Mouse (Mus musculus): ENCODE data around the gene Gfod1. TPM values are rescaled to one million over a fixed set of nuclear protein-coding genes. Genes with fewer than 3 reads are reported as not detected.

The Gfod1 gene
- polyA plus RNA-seq, 1 experiment, result 4.2 TPM

DNA sequence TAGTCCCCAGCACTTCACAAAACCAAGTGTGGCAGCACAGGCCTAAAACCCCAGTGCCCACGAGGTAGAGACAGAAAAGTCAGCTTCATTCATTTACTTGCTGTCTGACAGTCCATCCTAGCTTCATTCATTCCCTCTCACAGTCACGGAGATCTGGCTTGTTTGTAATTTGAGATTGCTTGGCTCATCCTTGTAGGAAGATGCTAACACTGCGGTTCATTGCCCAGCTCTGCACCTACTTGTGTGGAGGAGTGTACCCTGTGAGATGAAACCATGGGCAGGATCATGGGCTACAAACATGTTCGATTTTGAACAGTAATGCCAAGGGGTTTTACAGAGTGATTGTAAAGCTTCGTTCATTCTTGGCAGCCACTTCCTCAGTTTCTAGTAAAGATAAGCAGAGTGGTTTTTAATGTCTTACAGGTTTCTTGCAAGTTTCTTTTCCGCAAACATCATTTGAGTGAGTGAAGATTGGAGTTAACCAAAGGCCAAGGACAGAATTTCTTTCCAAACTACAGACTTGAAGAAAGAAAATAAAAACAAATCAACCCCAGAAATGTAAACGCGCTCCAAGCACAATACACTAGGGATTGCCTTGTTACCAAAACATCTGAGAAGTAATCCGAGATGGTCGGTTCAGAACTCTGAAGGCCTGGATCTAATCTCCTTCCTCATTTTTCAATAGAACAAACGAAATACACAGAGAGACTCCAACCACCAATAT lies 27.9 kb upstream of the Gfod1 start:
- TF ChIP-seq POLR2A (IDR thresholded peaks at IDR 0.05; ENCODE audit: low read depth, low read length), result no peak
- TF ChIP-seq CTCF (IDR thresholded peaks at IDR 0.05; ENCODE audit: borderline replicate concordance, insufficient read depth, low read length), result no peak
- Histone ChIP-seq H3K4me1 (ENCODE audit: control insufficient read depth, insufficient read depth, low read length) (peaks cover 8% of the 10 kb centered on the region), H3K27ac (ENCODE audit: insufficient read depth, low read length) (no peak overlapping the region), H3K4me3 (ENCODE audit: insufficient read depth, low read length) (no peak overlapping the region)

DNA sequence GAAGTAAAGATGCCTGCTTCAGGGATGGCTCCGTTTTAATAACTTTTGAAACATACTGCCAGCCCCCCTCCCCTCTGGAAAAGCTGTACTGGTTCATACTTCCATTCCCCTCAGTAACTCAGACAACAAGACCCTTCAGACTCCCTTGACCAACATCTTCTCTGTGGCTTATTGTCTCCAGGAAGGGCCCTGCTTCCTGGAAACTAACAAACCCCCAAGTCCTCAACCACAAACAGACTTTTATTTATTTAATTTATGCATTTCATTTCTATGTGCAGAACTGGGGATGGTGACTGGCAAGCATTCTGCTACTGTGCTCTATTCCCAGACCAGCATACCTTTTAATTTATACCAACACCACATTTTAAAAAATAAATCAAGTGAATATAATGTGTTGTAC lies 21.5 kb upstream of the Gfod1 start:
- no peak for TF ChIP-seq CTCF (IDR thresholded peaks at IDR 0.05; ENCODE audit: borderline replicate concordance, insufficient read depth, low read length)
- TF ChIP-seq POLR2A (IDR thresholded peaks at IDR 0.05; ENCODE audit: low read depth, low read length), result no peak
- no peak overlapping the region for H3K4me3 ChIP-seq (ENCODE audit: insufficient read depth, low read length)
- no peak overlapping the region for H3K27ac ChIP-seq (ENCODE audit: insufficient read depth, low read length)
- H3K4me1 ChIP-seq (ENCODE audit: control insufficient read depth, insufficient read depth, low read length), result peaks cover 6% of the 10 kb centered on the region

DNA sequence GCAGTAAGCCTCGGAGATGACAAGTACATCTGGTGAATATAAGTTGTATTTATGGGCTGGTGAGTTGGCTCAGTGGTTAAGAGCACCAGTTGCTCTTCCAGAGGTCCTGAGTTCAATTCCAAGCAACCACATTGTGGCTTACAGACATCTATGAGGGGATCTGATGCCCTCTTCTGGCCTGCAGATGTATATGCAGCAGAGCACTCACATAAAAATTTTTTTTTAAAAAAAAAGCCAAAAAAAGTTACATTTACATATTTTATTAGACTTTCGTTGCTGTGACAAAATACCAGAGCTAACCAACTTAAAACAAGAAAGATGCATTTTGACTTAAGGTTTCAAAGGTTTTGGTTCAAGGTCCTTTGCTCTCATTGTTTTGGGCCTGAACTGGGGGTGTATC lies 17.5 kb upstream of the Gfod1 start:
- TF ChIP-seq POLR2A (IDR thresholded peaks at IDR 0.05; ENCODE audit: low read depth, low read length), result no peak
- no peak overlapping the region for H3K4me3 ChIP-seq (ENCODE audit: insufficient read depth, low read length)
- H3K27ac ChIP-seq (ENCODE audit: insufficient read depth, low read length), result no peak overlapping the region
- H3K4me1 ChIP-seq (ENCODE audit: control insufficient read depth, insufficient read depth, low read length), result peaks cover 4% of the 10 kb centered on the region

DNA sequence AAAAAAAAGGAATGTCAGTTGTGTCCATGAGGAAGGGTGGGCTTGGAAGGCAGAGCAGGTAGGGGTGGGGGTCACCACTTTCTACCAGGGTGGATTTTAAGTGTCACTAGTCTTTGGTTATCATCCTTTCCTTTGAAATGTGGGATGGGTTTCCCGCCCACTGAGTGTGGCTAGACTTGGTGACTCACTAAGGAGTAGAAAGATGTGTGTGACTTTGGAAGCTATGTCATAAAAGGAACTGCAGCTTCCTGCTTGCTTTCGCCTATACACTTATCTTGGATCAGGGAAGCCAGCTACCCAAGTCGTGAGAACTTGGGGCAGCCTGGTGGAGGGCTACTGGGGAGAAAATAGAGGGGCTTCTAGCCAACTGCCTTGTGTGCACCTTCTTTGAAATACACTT lies 15.4 kb upstream of the Gfod1 start:
- peaks cover 4% of the 10 kb centered on the region for H3K4me1 ChIP-seq (ENCODE audit: control insufficient read depth, insufficient read depth, low read length)
- H3K27ac ChIP-seq (ENCODE audit: insufficient read depth, low read length), result no peak overlapping the region
- H3K4me3 ChIP-seq (ENCODE audit: insufficient read depth, low read length), result no peak overlapping the region
- TF ChIP-seq CTCF (IDR thresholded peaks at IDR 0.05; ENCODE audit: borderline replicate concordance, insufficient read depth, low read length) (no peak), POLR2A (IDR thresholded peaks at IDR 0.05; ENCODE audit: low read depth, low read length) (no peak)

DNA sequence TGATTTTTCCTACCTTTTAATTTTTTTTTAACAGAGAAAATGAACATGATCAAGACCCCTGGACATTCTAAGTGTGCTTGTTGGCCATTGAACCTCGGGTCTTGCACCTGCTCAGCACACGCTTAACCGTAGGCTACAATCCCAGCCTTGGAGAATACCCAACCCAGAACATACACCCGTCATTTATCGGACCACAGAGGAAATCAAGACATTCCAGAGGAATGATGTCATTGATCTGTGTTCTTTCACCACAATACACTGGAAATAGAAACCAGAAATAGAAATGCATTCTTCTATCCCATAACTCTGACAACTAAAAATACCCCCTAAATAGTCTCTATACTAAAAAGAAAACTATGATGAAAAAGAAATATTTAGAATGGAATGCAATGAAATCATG lies 13.4 kb upstream of the Gfod1 start:
- Histone ChIP-seq H3K4me1 (ENCODE audit: control insufficient read depth, insufficient read depth, low read length) (peaks cover 4% of the 10 kb centered on the region), H3K27ac (ENCODE audit: insufficient read depth, low read length) (no peak overlapping the region), H3K4me3 (ENCODE audit: insufficient read depth, low read length) (no peak overlapping the region)
- no peak for TF ChIP-seq POLR2A (IDR thresholded peaks at IDR 0.05; ENCODE audit: low read depth, low read length)
- no peak for TF ChIP-seq CTCF (IDR thresholded peaks at IDR 0.05; ENCODE audit: borderline replicate concordance, insufficient read depth, low read length)

DNA sequence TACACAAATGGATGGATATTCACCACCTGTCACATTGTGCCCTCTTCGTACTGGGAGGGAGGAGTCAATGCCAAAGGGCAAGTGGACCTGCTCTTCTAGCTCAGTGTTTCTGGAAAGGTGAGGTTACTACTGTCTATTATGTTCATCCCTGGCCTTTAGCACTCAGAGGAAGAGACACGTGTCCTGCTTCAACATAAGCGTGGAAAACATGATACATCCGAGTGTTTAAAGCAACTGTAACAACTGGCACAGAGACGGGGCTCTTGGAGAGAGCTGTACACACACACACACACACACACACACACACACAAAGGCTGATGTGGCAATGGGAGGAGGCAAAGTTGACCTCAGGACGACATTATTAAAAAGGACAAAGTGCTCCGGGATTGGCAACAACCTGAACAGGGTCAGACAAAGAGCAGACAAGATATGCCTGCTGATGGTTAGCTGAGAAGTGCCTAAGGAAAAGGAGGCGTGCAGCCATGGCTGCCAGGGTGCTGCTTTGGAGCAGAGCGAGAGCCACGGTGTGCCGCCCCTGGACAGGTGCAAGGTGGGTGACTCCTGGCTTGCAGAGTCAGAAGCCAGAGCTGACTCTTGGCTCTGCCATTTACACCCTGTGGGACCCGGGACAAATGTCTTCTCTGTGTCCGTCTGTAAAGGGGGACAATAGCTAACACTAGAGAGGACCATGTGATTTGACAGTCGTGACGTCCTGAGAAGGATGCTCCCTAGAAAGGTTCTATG lies 1.4 kb upstream of the Gfod1 start:
- Histone ChIP-seq H3K4me3 (ENCODE audit: insufficient read depth, low read length) (no peak overlapping the region), H3K4me1 (ENCODE audit: control insufficient read depth, insufficient read depth, low read length) (peaks cover 12% of the 10 kb centered on the region), H3K27ac (ENCODE audit: insufficient read depth, low read length) (no peak overlapping the region)
- TF ChIP-seq POLR2A (IDR thresholded peaks at IDR 0.05; ENCODE audit: low read depth, low read length), result no peak

DNA sequence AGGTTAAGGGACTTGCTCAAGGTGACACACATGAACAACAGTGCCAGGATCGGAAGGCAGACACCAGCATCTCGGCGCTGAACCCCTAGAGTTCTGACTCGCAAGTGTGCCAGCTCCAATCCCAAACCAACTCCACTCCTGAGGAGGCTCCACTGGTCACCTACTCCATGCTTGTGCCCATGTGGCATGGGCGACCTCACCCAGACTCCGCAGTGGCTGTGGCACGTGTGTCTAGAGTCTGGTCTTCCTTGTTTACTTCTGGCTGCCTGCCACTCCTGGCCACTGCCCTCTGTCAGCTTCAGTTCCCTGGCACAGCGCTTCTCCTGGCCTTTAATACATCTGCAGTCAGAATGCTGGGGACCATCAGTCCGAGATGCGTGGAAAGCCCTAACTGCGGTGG lies 728 bp upstream of the Gfod1 start:
- Histone ChIP-seq H3K4me3 (ENCODE audit: insufficient read depth, low read length) (peak overlapping the region; percentile 31), H3K4me1 (ENCODE audit: control insufficient read depth, insufficient read depth, low read length) (peaks cover 12% of the 10 kb centered on the region), H3K27ac (ENCODE audit: insufficient read depth, low read length) (no peak overlapping the region)
- TF ChIP-seq CTCF (IDR thresholded peaks at IDR 0.05; ENCODE audit: borderline replicate concordance, insufficient read depth, low read length) (no peak), POLR2A (IDR thresholded peaks at IDR 0.05; ENCODE audit: low read depth, low read length) (no peak)

DNA sequence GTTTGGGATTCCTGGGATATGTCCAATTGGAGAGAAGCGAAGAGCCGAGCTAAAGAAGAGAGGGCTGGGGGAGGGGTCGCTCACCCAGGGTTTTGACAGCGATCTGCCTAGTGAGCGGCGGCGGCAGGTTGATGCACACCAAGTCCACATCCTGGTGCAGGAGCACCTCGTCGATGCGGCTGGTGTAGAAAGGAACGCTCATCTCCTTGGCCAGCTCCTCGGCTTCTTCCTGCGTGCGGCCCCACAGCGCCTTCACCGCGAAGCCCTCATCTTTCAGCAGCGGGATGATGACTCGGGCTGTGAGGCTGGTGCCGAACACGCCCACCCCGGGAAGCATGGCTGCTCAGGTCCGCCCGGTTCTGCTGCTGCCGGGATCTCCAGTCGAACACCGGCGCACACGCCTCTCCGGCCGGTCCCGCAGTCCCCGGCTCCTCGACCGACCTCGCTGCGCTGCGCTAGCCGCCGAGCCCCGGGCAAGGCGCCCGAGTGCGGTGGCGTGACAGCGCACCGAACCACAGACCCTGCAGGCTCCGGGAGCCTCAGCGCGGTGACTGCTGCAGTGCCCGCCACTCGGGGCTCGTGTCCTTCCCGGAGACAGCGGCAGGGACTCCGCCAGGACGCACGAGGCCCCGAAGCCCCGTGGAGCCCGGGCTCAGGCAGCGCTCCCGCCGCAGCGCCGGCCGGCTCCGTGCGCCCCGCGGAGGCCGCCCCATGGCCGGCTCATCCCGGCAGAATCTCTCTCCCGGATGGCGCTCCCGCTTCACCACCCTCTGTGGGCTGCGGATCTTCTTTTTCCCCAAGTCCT lies 609 bp downstream of the Gfod1 start:
- H3K4me1 ChIP-seq (ENCODE audit: control insufficient read depth, insufficient read depth, low read length), result peaks cover 12% of the 10 kb centered on the region
- peak overlapping the region; percentile 87 for H3K4me3 ChIP-seq (ENCODE audit: insufficient read depth, low read length)
- H3K27ac ChIP-seq (ENCODE audit: insufficient read depth, low read length), result peak overlapping the region; percentile 42; the same call in 1 of the 2 replicates
- TF ChIP-seq POLR2A (IDR thresholded peaks at IDR 0.05; ENCODE audit: low read depth, low read length), result no peak
- TF ChIP-seq CTCF (IDR thresholded peaks at IDR 0.05; ENCODE audit: borderline replicate concordance, insufficient read depth, low read length), result no peak

DNA sequence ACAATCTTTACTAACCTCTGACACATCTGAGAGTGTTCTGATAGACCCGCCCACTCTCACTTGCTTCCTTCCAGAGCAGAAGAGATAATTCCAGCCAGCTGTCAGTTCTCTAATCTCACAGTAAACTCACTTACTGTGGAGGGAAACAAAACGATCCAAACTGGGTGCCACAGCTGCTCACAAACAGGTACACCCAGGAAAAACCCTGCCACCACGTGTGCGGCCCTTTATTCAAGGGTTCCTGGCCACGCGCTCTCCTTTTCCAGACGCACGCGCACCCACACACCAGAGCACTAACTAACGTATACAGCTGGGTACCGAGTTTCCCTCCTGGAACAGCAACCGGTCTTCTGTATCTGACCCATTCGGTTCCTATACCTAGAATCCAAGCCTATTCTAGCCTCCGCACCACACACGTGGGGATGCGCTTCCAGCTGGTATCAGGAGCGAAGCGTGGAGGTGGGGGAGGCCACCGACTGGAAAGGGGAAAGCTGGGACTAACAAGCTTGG lies 1.3 kb downstream of the Gfod1 start:
- no peak overlapping the region for H3K27ac ChIP-seq (ENCODE audit: insufficient read depth, low read length)

More for the DNA sequence above, 1.3 kb downstream of the Gfod1 start:
- TF ChIP-seq POLR2A (IDR thresholded peaks at IDR 0.05; ENCODE audit: low read depth, low read length), result no peak
- TF ChIP-seq CTCF (IDR thresholded peaks at IDR 0.05; ENCODE audit: borderline replicate concordance, insufficient read depth, low read length), result no peak
- Histone ChIP-seq H3K4me3 (ENCODE audit: insufficient read depth, low read length) (peak overlapping the region; percentile 87), H3K4me1 (ENCODE audit: control insufficient read depth, insufficient read depth, low read length) (peaks cover 12% of the 10 kb centered on the region)

Measured in embryonic fibroblast, embryonic 13.5 days (primary cell).